Mouse (Mus musculus): ENCODE data around the gene Jazf1. TPM values are rescaled to one million over a fixed set of nuclear protein-coding genes. Genes with fewer than 3 reads are reported as not detected.
A peak's percentile ranks its signal among the peaks of the same experiment; 100 is the strongest.

Jazf1 gene
- polyA plus RNA-seq, 1 experiment from 2014 or later: 10.0 TPM

DNA sequence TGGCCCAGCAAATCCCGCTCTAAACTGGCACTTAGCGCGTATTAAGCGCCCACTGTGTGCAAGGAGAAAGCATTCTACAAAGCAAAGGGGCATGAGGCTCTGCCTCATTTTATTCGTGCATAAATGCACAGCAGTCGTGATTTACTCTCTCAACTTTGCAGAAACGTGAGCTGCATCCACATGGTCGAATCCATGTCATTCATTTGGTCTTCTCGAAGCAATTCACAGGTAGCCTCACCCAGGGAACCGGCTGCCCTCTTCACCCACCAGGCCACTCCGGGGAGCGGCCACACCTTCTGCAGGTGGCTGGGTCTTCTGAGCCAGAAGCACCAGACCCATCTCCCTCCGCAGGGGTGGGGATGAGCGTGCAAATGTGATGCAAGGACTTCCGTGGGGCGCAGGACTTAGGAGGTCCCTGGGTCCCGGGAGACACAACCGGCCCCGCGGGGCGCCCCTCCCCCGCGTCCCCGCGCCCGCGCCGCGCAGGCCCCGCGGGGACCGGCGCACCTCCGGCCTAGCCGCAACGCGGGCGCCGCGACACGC, 914 bp downstream of the Jazf1 start:
- H3K9ac ChIP-seq (ENCODE audit: low read depth, low read length): peak overlapping the region; percentile 75
- 3% methylated on average over 31 of the region's 41 CpGs for WGBS
- peak overlapping the region; percentile 85 for H3K4me2 ChIP-seq (replicated peaks; ENCODE audit: low read depth, low read length)
- DNase-seq (ENCODE audit: low spot score) (peak; percentile 46), ATAC-seq (ENCODE audit: low FRiP score) (peak; percentile 17; the same call in 1 of the 2 replicates)
- H3K9me3 ChIP-seq (ENCODE audit: control insufficient read depth, low read length): no peaks in the 10 kb centered on the region
- peak overlapping the region; percentile 75 for H3K4me3 ChIP-seq (ENCODE audit: low read depth, low read length)
- H3K27ac ChIP-seq (ENCODE audit: low read depth, low read length): no peak overlapping the region
- H3K27me3 ChIP-seq (ENCODE audit: control insufficient read depth, insufficient read depth, low read length): peaks cover 3% of the 10 kb centered on the region; the same call in 1 of the 2 replicates
- 0 out of 2 replicates have a peak, but pooled peaks cover 4% of the 10 kb centered on the region for H3K4me1 ChIP-seq (replicated peaks; ENCODE audit: control insufficient read depth, insufficient read depth, low read length)
- H3K36me3 ChIP-seq (ENCODE audit: control insufficient read depth, insufficient read depth, low read length): no peaks in the 10 kb centered on the region

DNA sequence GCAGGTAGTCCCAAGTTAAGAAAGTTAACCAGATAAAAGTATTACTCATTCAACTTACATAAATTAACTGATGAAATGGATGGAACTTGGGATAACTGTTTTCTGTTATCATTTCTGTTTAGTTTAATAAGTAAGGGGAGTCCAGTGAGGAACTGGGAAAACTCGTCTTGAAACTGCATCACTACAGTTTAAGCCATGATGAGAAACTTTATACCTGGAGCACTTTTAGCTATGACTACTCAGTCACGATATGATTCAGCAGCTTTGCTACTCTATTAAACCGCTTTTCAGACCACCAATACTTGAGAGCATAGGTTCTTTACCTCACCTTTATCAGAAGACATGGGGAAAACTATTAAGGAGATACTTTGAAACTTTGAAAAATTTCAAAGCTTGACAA, 1.5 kb downstream of the Jazf1 start:
- Histone ChIP-seq H3K4me1 (replicated peaks; ENCODE audit: control insufficient read depth, insufficient read depth, low read length) (0 out of 2 replicates have a peak, but pooled peaks cover 4% of the 10 kb centered on the region), H3K36me3 (ENCODE audit: control insufficient read depth, insufficient read depth, low read length) (no peaks in the 10 kb centered on the region), H3K27me3 (ENCODE audit: control insufficient read depth, insufficient read depth, low read length) (peaks cover 3% of the 10 kb centered on the region; the same call in 1 of the 2 replicates), H3K4me3 (ENCODE audit: low read depth, low read length) (no peak overlapping the region; the same call in 1 of the 2 replicates), H3K9me3 (ENCODE audit: control insufficient read depth, low read length) (no peaks in the 10 kb centered on the region), H3K4me2 (replicated peaks; ENCODE audit: low read depth, low read length) (peak overlapping the region; percentile 85), H3K9ac (ENCODE audit: low read depth, low read length) (no peak overlapping the region), H3K27ac (ENCODE audit: low read depth, low read length) (no peak overlapping the region)
- no peak for DNase-seq (ENCODE audit: low spot score)
- no peak for ATAC-seq (ENCODE audit: low FRiP score)
- WGBS: 57% methylated on average over 3 of the region's 3 CpGs

GRCm38 (mm10) chr6:53064070-53064469, 4.4 kb downstream of the Jazf1 start:
- 91% methylated on average over 4 of the region's 4 CpGs for WGBS
- Histone ChIP-seq H3K27me3 (ENCODE audit: control insufficient read depth, insufficient read depth, low read length) (no peaks in the 10 kb centered on the region), H3K36me3 (ENCODE audit: control insufficient read depth, insufficient read depth, low read length) (no peaks in the 10 kb centered on the region), H3K4me3 (ENCODE audit: low read depth, low read length) (no peak overlapping the region), H3K27ac (ENCODE audit: low read depth, low read length) (no peak overlapping the region), H3K9me3 (ENCODE audit: control insufficient read depth, low read length) (no peaks in the 10 kb centered on the region), H3K9ac (ENCODE audit: low read depth, low read length) (no peak overlapping the region), H3K4me1 (replicated peaks; ENCODE audit: control insufficient read depth, insufficient read depth, low read length) (0 out of 2 replicates have a peak, but pooled peaks cover 4% of the 10 kb centered on the region), H3K4me2 (replicated peaks; ENCODE audit: low read depth, low read length) (no peak overlapping the region)
- ATAC-seq (ENCODE audit: low FRiP score) (no peak), DNase-seq (ENCODE audit: low spot score) (no peak)

DNA sequence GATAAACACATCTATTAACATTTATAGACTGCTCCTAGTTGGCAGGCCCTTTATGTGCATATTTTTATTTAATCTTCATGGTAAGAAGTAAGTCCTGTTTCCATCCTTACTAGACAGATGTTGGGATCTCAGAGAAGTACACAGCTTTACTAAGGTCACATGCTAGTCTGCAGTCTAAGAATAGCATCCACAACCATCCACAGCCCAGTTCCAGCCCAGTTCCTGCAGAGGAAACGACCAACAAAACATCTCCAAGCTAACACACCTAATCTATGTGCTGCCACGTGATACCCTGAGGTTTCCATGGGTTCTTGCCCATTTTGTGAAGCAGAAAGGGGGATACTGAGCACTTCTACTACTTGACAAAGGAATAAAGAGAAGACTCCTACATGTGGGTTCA, 13.5 kb downstream of the Jazf1 start:
- no peaks in the 10 kb centered on the region for H3K27me3 ChIP-seq (ENCODE audit: control insufficient read depth, insufficient read depth, low read length)
- H3K4me2 ChIP-seq (replicated peaks; ENCODE audit: low read depth, low read length): no peak overlapping the region
- H3K9me3 ChIP-seq (ENCODE audit: control insufficient read depth, low read length): no peaks in the 10 kb centered on the region
- no peaks in the 10 kb centered on the region for H3K4me1 ChIP-seq (replicated peaks; ENCODE audit: control insufficient read depth, insufficient read depth, low read length)
- ATAC-seq (ENCODE audit: low FRiP score) (no peak), DNase-seq (ENCODE audit: low spot score) (no peak)
- H3K4me3 ChIP-seq (ENCODE audit: low read depth, low read length): no peak overlapping the region
- WGBS: 72% methylated on average over 2 of the region's 2 CpGs
- H3K27ac ChIP-seq (ENCODE audit: low read depth, low read length): no peak overlapping the region
- no peak overlapping the region for H3K9ac ChIP-seq (ENCODE audit: low read depth, low read length)
- H3K36me3 ChIP-seq (ENCODE audit: control insufficient read depth, insufficient read depth, low read length): no peaks in the 10 kb centered on the region

GRCm38 (mm10) chr6:53045501-53045900, 22.9 kb downstream of the Jazf1 start:
- H3K27ac ChIP-seq (ENCODE audit: low read depth, low read length): no peak overlapping the region
- 94% methylated on average over 2 of the region's 2 CpGs for WGBS
- no peaks in the 10 kb centered on the region for H3K27me3 ChIP-seq (ENCODE audit: control insufficient read depth, insufficient read depth, low read length)
- no peak overlapping the region for H3K4me3 ChIP-seq (ENCODE audit: low read depth, low read length)
- DNase-seq (ENCODE audit: low spot score) (no peak), ATAC-seq (ENCODE audit: low FRiP score) (no peak)
- no peaks in the 10 kb centered on the region for H3K36me3 ChIP-seq (ENCODE audit: control insufficient read depth, insufficient read depth, low read length)
- H3K9me3 ChIP-seq (ENCODE audit: control insufficient read depth, low read length): no peaks in the 10 kb centered on the region
- no peaks in the 10 kb centered on the region for H3K4me1 ChIP-seq (replicated peaks; ENCODE audit: control insufficient read depth, insufficient read depth, low read length)
- H3K9ac ChIP-seq (ENCODE audit: low read depth, low read length): no peak overlapping the region
- no peak overlapping the region for H3K4me2 ChIP-seq (replicated peaks; ENCODE audit: low read depth, low read length)

DNA sequence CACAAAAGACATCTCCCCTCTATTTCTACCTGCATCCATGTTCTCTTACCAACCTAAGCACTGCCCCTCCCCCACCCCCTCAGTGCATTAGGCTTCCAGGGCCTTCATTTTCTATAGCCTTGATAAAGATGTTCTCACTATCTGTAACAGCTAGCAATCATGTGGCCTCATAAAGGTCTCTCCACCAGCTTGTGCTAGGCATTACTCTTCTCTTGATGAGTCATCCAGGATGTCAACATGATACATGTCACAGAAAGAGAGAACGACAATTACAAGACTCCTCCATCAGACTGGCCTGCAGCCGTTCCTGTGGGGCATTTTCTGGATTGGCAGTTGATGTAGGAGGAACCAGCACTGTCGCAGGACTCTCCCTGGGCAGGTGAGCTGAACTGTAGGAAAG, 30.3 kb downstream of the Jazf1 start:
- WGBS: 84% methylated on average over 3 of the region's 3 CpGs
- no peaks in the 10 kb centered on the region for H3K27me3 ChIP-seq (ENCODE audit: control insufficient read depth, insufficient read depth, low read length)
- no peaks in the 10 kb centered on the region for H3K9me3 ChIP-seq (ENCODE audit: control insufficient read depth, low read length)
- ATAC-seq (ENCODE audit: low FRiP score): no peak
- no peaks in the 10 kb centered on the region for H3K4me1 ChIP-seq (replicated peaks; ENCODE audit: control insufficient read depth, insufficient read depth, low read length)
- no peak overlapping the region for H3K4me3 ChIP-seq (ENCODE audit: low read depth, low read length)
- H3K27ac ChIP-seq (ENCODE audit: low read depth, low read length): no peak overlapping the region
- H3K36me3 ChIP-seq (ENCODE audit: control insufficient read depth, insufficient read depth, low read length): no peaks in the 10 kb centered on the region
- DNase-seq (ENCODE audit: low spot score): no peak
- no peak overlapping the region for H3K4me2 ChIP-seq (replicated peaks; ENCODE audit: low read depth, low read length)
- H3K9ac ChIP-seq (ENCODE audit: low read depth, low read length): no peak overlapping the region

GRCm38 (mm10) chr6:53034362-53035011, 33.9 kb downstream of the Jazf1 start:
- no peaks in the 10 kb centered on the region for H3K27me3 ChIP-seq (ENCODE audit: control insufficient read depth, insufficient read depth, low read length)
- ATAC-seq (ENCODE audit: low FRiP score) (no peak), DNase-seq (ENCODE audit: low spot score) (no peak)
- no peak overlapping the region for H3K27ac ChIP-seq (ENCODE audit: low read depth, low read length)
- H3K9me3 ChIP-seq (ENCODE audit: control insufficient read depth, low read length): no peaks in the 10 kb centered on the region
- no peaks in the 10 kb centered on the region for H3K4me1 ChIP-seq (replicated peaks; ENCODE audit: control insufficient read depth, insufficient read depth, low read length)
- H3K36me3 ChIP-seq (ENCODE audit: control insufficient read depth, insufficient read depth, low read length): no peaks in the 10 kb centered on the region
- H3K4me2 ChIP-seq (replicated peaks; ENCODE audit: low read depth, low read length): no peak overlapping the region
- H3K9ac ChIP-seq (ENCODE audit: low read depth, low read length): no peak overlapping the region
- H3K4me3 ChIP-seq (ENCODE audit: low read depth, low read length): no peak overlapping the region
- 85% methylated on average over 6 of the region's 6 CpGs for WGBS

GRCm38 (mm10) chr6:53032730-53033484, 35.5 kb downstream of the Jazf1 start:
- H3K4me2 ChIP-seq (replicated peaks; ENCODE audit: low read depth, low read length): no peak overlapping the region
- WGBS: 72% methylated on average over 4 of the region's 4 CpGs
- DNase-seq (ENCODE audit: low spot score): peak; percentile 53
- no peak overlapping the region for H3K4me3 ChIP-seq (ENCODE audit: low read depth, low read length)
- H3K27ac ChIP-seq (ENCODE audit: low read depth, low read length): no peak overlapping the region
- no peaks in the 10 kb centered on the region for H3K9me3 ChIP-seq (ENCODE audit: control insufficient read depth, low read length)
- H3K9ac ChIP-seq (ENCODE audit: low read depth, low read length): no peak overlapping the region
- H3K27me3 ChIP-seq (ENCODE audit: control insufficient read depth, insufficient read depth, low read length): no peaks in the 10 kb centered on the region
- no peak for ATAC-seq (ENCODE audit: low FRiP score)
- no peaks in the 10 kb centered on the region for H3K36me3 ChIP-seq (ENCODE audit: control insufficient read depth, insufficient read depth, low read length)
- no peaks in the 10 kb centered on the region for H3K4me1 ChIP-seq (replicated peaks; ENCODE audit: control insufficient read depth, insufficient read depth, low read length)

Data from hindbrain, embryonic 11.5 days (tissue).